Mouse (Mus musculus) embryo, embryonic 9.5 days (tissue): ENCODE measurements at regions not wholly inside any gene's neighbourhood (a gene's known extent, or its start where the extent isn't known, plus 50 kb on each side); places are given as distances from the start of the nearest gene placed in this dataset.

Experiments used
- DNase-seq: peaks from one replicate; pipeline ENCODE4 v3.0.0-alpha.2; 2017; ENCODE audit errors: extremely low spot score

- no peak for DNase-seq
Measured at GRCm38 (mm10) chr16:39284484-39284883, 392.0 kb downstream of the Igsf11 start.

- DNase-seq: no peak
Measured at GRCm38 (mm10) chr16:39285028-39285744, 392.7 kb downstream of the Igsf11 start.

GRCm38 (mm10) chr16:39286797-39287565 is 394.5 kb downstream of the Igsf11 start:
- DNase-seq: no peak

GRCm38 (mm10) chr16:39298856-39299255 is 406.4 kb downstream of the Igsf11 start:
- DNase-seq: no peak

- peak; percentile 15 for DNase-seq
Measured at GRCm38 (mm10) chr16:39302902-39303361, 410.5 kb downstream of the Igsf11 start.

GRCm38 (mm10) chr16:39303371-39303770 is 410.9 kb downstream of the Igsf11 start:
- no peak for DNase-seq

- DNase-seq: no peak
Measured at GRCm38 (mm10) chr16:39307951-39308350, 415.5 kb downstream of the Igsf11 start.

GRCm38 (mm10) chr16:39316752-39317594 is 424.5 kb downstream of the Igsf11 start:
- peak; percentile 62 for DNase-seq

- DNase-seq: no peak
Measured at GRCm38 (mm10) chr16:39325627-39326026, 433.2 kb downstream of the Igsf11 start.

GRCm38 (mm10) chr16:39363657-39364056 is 471.2 kb downstream of the Igsf11 start:
- DNase-seq: no peak

GRCm38 (mm10) chr16:39368276-39368675 is 475.8 kb downstream of the Igsf11 start:
- no peak for DNase-seq

GRCm38 (mm10) chr16:39374616-39375015 is 482.1 kb downstream of the Igsf11 start:
- DNase-seq: no peak

- DNase-seq: no peak
Measured at GRCm38 (mm10) chr16:39379959-39380358, 487.5 kb downstream of the Igsf11 start.

- DNase-seq: no peak
Measured at GRCm38 (mm10) chr16:39389943-39390342, 497.5 kb downstream of the Igsf11 start.

GRCm38 (mm10) chr16:39390626-39391025 is 498.2 kb downstream of the Igsf11 start:
- DNase-seq: no peak

GRCm38 (mm10) chr16:39402101-39402749 is 509.8 kb downstream of the Igsf11 start:
- no peak for DNase-seq

- no peak for DNase-seq
Measured at GRCm38 (mm10) chr16:39431581-39431980, 539.1 kb downstream of the Igsf11 start.

GRCm38 (mm10) chr16:39445740-39446139 is 538.4 kb upstream of the Lsamp start:
- no peak for DNase-seq

- DNase-seq: no peak
Measured at GRCm38 (mm10) chr16:39453400-39454138, 530.6 kb upstream of the Lsamp start.
